Mouse (Mus musculus): ENCODE results near the gene Cacnb2. TPM values are rescaled to one million over a fixed set of nuclear protein-coding genes. Genes with fewer than 3 reads are reported as not detected.

The Cacnb2 gene
- total RNA-seq, 1 experiment, result 0.54 TPM

DNA sequence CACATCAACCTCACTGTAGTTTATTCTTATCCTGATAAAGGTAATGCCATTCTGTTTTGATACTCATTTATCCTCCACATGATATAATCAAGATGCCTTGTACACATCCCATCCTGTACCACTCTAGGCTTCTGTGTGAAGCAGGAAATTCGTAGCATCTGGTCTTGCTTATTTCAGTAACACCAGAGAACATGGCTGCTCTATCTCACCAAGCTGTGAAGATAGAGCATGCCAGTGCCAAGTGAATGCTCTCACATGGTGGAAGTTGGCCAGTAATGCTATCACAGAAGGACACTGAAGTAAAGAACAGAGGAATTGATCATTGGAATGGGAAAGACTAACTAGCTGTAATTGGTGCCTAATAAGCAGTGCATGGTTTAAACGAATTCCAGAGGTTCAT, 228.4 kb downstream of the Cacnb2 start:
- H3K4me3 ChIP-seq (ENCODE audit: insufficient read depth in 1 of 2, low read depth in 1 of 2, low read length in 2 of 2, poor library complexity in 1 of 2, severe bottlenecking in 1 of 2), result no peak overlapping the region
- no peaks in the 10 kb centered on the region for H3K9me3 ChIP-seq (ENCODE audit: control insufficient read depth, insufficient read depth, low read depth, low read length)
- H3K4me1 ChIP-seq (ENCODE audit: control insufficient read depth in 2 of 2, insufficient read depth in 2 of 2, low read length in 2 of 2, poor library complexity in 1 of 2), result no peaks in the 10 kb centered on the region
- no peak overlapping the region for H3K9ac ChIP-seq (ENCODE audit: insufficient read depth, low read depth, low read length, poor library complexity, severe bottlenecking)
- no peak for DNase-seq (ENCODE audit: low read depth, low spot score)
- no peak overlapping the region for H3K27ac ChIP-seq (ENCODE audit: insufficient read depth, low read depth, low read length, poor library complexity, severe bottlenecking)
- TF ChIP-seq ZC3H11A (IDR thresholded peaks at IDR 0.05; ENCODE audit: borderline replicate concordance, low read depth, low read length) (no peak), CHD2 (IDR thresholded peaks at IDR 0.05; ENCODE audit: low read depth, low read length) (no peak), MAFK (IDR thresholded peaks at IDR 0.05; ENCODE audit: insufficient read depth, low read depth, low read length) (no peak), HCFC1 (IDR thresholded peaks at IDR 0.05; ENCODE audit: borderline replicate concordance, insufficient read depth, low read length) (no peak), ZNF384 (IDR thresholded peaks at IDR 0.05; ENCODE audit: low read depth, low read length) (no peak)
- in situ Hi-C loops (cut with MboI; ENCODE audit: low sequenced_read_pairs in 2 of 2, unreplicated experiment in 2 of 2), result no loop called here
- H3K36me3 ChIP-seq (ENCODE audit: control insufficient read depth, insufficient read depth, low read length, poor library complexity, severe bottlenecking), result no peaks in the 10 kb centered on the region

DNA sequence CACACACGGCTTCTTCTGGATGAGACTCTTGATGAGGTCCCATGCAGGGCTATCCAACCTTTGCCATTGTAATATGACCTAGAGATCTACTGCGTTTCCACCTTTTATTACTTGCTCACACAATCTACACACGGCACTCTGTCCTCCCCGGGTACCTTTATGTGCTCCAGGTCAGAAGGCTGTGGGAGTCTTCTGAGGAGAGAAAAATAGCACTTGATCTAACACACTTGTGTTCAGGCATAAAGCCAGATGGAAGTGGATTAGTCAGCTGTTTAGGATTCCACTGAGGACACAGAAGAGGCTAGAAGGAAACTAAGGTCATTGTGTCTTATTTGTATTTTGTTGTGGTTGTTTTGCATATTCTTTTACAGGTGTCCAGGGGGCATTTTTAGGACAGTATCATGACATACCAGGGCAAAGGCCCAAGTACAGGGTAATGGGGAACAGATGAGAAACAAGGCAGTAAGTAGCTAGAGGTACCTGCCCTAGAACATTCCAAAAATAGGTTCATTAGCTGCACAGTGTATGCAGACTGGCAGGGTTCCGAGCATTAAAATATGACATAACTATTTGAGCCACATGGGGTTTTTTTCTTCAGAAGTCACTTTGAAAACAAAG, 231.9 kb downstream of the Cacnb2 start:
- no peak for DNase-seq (ENCODE audit: low read depth, low spot score)
- H3K4me1 ChIP-seq (ENCODE audit: control insufficient read depth in 2 of 2, insufficient read depth in 2 of 2, low read length in 2 of 2, poor library complexity in 1 of 2), result no peaks in the 10 kb centered on the region
- H3K36me3 ChIP-seq (ENCODE audit: control insufficient read depth, insufficient read depth, low read length, poor library complexity, severe bottlenecking), result no peaks in the 10 kb centered on the region
- H3K27ac ChIP-seq (ENCODE audit: insufficient read depth, low read depth, low read length, poor library complexity, severe bottlenecking), result no peak overlapping the region
- in situ Hi-C loops (cut with MboI; ENCODE audit: low sequenced_read_pairs in 2 of 2, unreplicated experiment in 2 of 2), result no loop called here
- H3K9me3 ChIP-seq (ENCODE audit: control insufficient read depth, insufficient read depth, low read depth, low read length), result no peaks in the 10 kb centered on the region
- H3K4me3 ChIP-seq (ENCODE audit: insufficient read depth in 1 of 2, low read depth in 1 of 2, low read length in 2 of 2, poor library complexity in 1 of 2, severe bottlenecking in 1 of 2), result no peak overlapping the region
- no peak overlapping the region for H3K9ac ChIP-seq (ENCODE audit: insufficient read depth, low read depth, low read length, poor library complexity, severe bottlenecking)
- TF ChIP-seq MAFK (IDR thresholded peaks at IDR 0.05; ENCODE audit: insufficient read depth, low read depth, low read length), result no peak
- TF ChIP-seq ZNF384 (IDR thresholded peaks at IDR 0.05; ENCODE audit: low read depth, low read length), result no peak
- no peak for TF ChIP-seq CHD2 (IDR thresholded peaks at IDR 0.05; ENCODE audit: low read depth, low read length)
- TF ChIP-seq HCFC1 (IDR thresholded peaks at IDR 0.05; ENCODE audit: borderline replicate concordance, insufficient read depth, low read length), result no peak
- no peak for TF ChIP-seq ZC3H11A (IDR thresholded peaks at IDR 0.05; ENCODE audit: borderline replicate concordance, low read depth, low read length)

DNA sequence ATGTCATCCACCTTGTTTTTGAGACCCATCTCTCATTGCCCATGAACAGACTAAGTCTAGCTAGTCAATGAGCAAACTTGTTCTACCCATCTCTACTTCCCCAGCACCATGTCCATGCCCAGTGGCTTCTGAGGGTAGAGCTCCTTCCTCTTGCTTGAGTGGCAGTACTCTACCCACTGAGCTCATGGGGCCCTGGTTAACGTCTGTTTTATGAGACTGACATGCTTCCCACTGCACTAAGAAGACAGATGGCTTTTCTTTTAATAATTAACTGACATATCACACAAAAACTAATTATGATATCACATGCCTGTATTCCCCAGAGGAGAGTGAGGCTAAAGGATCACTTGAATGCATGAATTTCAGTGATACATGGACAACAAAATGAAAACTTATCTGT, 238.4 kb downstream of the Cacnb2 start:
- TF ChIP-seq CHD2 (IDR thresholded peaks at IDR 0.05; ENCODE audit: low read depth, low read length), result no peak
- Histone ChIP-seq H3K9ac (ENCODE audit: insufficient read depth, low read depth, low read length, poor library complexity, severe bottlenecking) (no peak overlapping the region), H3K9me3 (ENCODE audit: control insufficient read depth, insufficient read depth, low read depth, low read length) (no peaks in the 10 kb centered on the region), H3K27ac (ENCODE audit: insufficient read depth, low read depth, low read length, poor library complexity, severe bottlenecking) (no peak overlapping the region), H3K36me3 (ENCODE audit: control insufficient read depth, insufficient read depth, low read length, poor library complexity, severe bottlenecking) (no peaks in the 10 kb centered on the region), H3K4me3 (ENCODE audit: insufficient read depth in 1 of 2, low read depth in 1 of 2, low read length in 2 of 2, poor library complexity in 1 of 2, severe bottlenecking in 1 of 2) (no peak overlapping the region), H3K4me1 (ENCODE audit: control insufficient read depth in 2 of 2, insufficient read depth in 2 of 2, low read length in 2 of 2, poor library complexity in 1 of 2) (no peaks in the 10 kb centered on the region)
- no peak for DNase-seq (ENCODE audit: low read depth, low spot score)
- in situ Hi-C loops (cut with MboI; ENCODE audit: low sequenced_read_pairs in 2 of 2, unreplicated experiment in 2 of 2), result no loop called here

DNA sequence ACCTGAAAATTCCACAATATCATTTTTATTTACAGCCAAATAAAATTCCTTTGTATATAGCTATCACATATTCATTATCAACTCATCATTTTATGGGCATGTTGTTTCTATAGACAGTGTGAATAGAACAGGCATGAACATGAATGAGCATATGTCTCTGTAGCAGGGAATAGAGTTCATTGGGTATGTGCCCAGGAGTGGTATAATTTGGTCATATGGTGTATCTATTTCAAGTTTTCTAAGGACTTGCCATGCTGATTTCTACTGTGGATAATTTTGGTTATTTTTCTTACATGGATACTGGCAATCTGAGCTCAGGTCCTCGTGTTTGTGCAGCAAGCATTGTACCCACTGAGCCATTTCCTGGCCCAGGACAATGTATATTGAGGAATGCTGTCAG, 243.8 kb downstream of the Cacnb2 start:
- no peak for DNase-seq (ENCODE audit: low read depth, low spot score)
- Histone ChIP-seq H3K36me3 (ENCODE audit: control insufficient read depth, insufficient read depth, low read length, poor library complexity, severe bottlenecking) (no peaks in the 10 kb centered on the region), H3K4me1 (ENCODE audit: control insufficient read depth in 2 of 2, insufficient read depth in 2 of 2, low read length in 2 of 2, poor library complexity in 1 of 2) (0 out of 4 replicates have a peak, but pooled peaks cover 0 to 3% of the 10 kb centered on the region in 2 experiments), H3K9me3 (ENCODE audit: control insufficient read depth, insufficient read depth, low read depth, low read length) (no peaks in the 10 kb centered on the region), H3K9ac (ENCODE audit: insufficient read depth, low read depth, low read length, poor library complexity, severe bottlenecking) (no peak overlapping the region), H3K27ac (ENCODE audit: insufficient read depth, low read depth, low read length, poor library complexity, severe bottlenecking) (no peak overlapping the region), H3K4me3 (ENCODE audit: insufficient read depth in 1 of 2, low read depth in 1 of 2, low read length in 2 of 2, poor library complexity in 1 of 2, severe bottlenecking in 1 of 2) (no peak overlapping the region)
- in situ Hi-C loops (cut with MboI; ENCODE audit: low sequenced_read_pairs in 2 of 2, unreplicated experiment in 2 of 2), result no loop called here
- TF ChIP-seq MAFK (IDR thresholded peaks at IDR 0.05; ENCODE audit: insufficient read depth, low read depth, low read length) (no peak), CHD2 (IDR thresholded peaks at IDR 0.05; ENCODE audit: low read depth, low read length) (no peak), ZC3H11A (IDR thresholded peaks at IDR 0.05; ENCODE audit: borderline replicate concordance, low read depth, low read length) (no peak), ZNF384 (IDR thresholded peaks at IDR 0.05; ENCODE audit: low read depth, low read length) (no peak), HCFC1 (IDR thresholded peaks at IDR 0.05; ENCODE audit: borderline replicate concordance, insufficient read depth, low read length) (no peak)

DNA sequence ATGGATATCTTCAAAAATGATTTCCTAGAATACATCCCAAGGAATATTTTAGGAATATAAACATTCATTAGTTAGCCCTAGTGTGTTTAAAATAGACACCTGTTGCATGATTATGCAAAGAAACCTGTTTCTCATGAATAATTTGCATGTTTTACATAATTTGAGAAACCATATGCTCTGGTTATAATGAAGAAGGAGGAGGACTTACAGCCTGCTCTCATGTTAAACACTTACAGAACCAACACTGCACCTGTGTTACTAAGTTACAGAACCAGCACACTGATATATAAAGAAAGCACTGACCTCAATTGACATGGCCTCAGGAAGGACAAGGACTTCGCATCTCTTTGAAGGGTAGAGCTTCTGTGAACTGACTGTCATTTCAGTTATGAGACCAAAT, 244.3 kb downstream of the Cacnb2 start:
- Histone ChIP-seq H3K9me3 (ENCODE audit: control insufficient read depth, insufficient read depth, low read depth, low read length) (no peaks in the 10 kb centered on the region), H3K4me3 (ENCODE audit: insufficient read depth in 1 of 2, low read depth in 1 of 2, low read length in 2 of 2, poor library complexity in 1 of 2, severe bottlenecking in 1 of 2) (no peak overlapping the region), H3K4me1 (ENCODE audit: control insufficient read depth in 2 of 2, insufficient read depth in 2 of 2, low read length in 2 of 2, poor library complexity in 1 of 2) (0 out of 4 replicates have a peak, but pooled peaks cover 0 to 3% of the 10 kb centered on the region in 2 experiments), H3K9ac (ENCODE audit: insufficient read depth, low read depth, low read length, poor library complexity, severe bottlenecking) (no peak overlapping the region), H3K27ac (ENCODE audit: insufficient read depth, low read depth, low read length, poor library complexity, severe bottlenecking) (no peak overlapping the region), H3K36me3 (ENCODE audit: control insufficient read depth, insufficient read depth, low read length, poor library complexity, severe bottlenecking) (no peaks in the 10 kb centered on the region)
- TF ChIP-seq MAFK (IDR thresholded peaks at IDR 0.05; ENCODE audit: insufficient read depth, low read depth, low read length) (no peak), CHD2 (IDR thresholded peaks at IDR 0.05; ENCODE audit: low read depth, low read length) (no peak), ZNF384 (IDR thresholded peaks at IDR 0.05; ENCODE audit: low read depth, low read length) (no peak), HCFC1 (IDR thresholded peaks at IDR 0.05; ENCODE audit: borderline replicate concordance, insufficient read depth, low read length) (no peak), ZC3H11A (IDR thresholded peaks at IDR 0.05; ENCODE audit: borderline replicate concordance, low read depth, low read length) (no peak)
- no peak for DNase-seq (ENCODE audit: low read depth, low spot score)
- in situ Hi-C loops (cut with MboI; ENCODE audit: low sequenced_read_pairs in 2 of 2, unreplicated experiment in 2 of 2), result no loop called here

Data from ES-E14 (cell line).